Mouse (Mus musculus) liver, adult 2 months (tissue): Measurements from ENCODE around the gene Tsen15.

Experiments used
- CTCF ChIP-seq: fragments of 200-500 bp; IDR thresholded peaks from 2 replicates; pipeline ENCODE4 v1.5.1; 2011; ENCODE audit warnings: low read depth, low read length, control low read depth
- POLR2A ChIP-seq: fragments of 200-500 bp; IDR thresholded peaks from 2 replicates; pipeline ENCODE4 v1.6.1; 2011; ENCODE audit warnings: low read length, control low read depth; ENCODE audit not compliant: insufficient read depth; ENCODE audit errors: extremely low read depth

DNA sequence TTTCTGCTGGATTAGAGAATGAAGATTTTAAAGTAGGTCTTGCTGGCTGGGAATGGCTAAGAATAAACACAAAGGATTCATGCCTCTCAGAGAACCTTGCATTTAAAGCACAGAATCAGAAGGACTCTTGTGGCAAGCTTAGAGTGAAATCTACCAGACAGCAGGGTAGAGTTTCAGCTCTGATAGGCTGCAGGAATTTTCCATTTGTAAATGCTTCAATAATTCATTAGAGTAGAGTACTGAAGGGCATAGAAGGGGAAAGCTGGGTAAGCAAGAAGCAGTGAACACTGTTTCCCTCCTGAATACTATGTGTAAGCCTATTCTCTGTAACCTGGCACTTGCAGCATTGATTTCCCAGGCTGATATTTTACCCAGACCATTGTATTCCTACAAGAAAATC lies 2.8 kb upstream of the Tsen15 start:
- TF ChIP-seq POLR2A (no peak), CTCF (no peak)
